Mouse (Mus musculus) stomach, embryonic 16.5 days (tissue): ENCODE measurements around the gene Fmod. TPM values are rescaled to one million over a fixed set of nuclear protein-coding genes. Genes with fewer than 3 reads are reported as not detected.

Experiments
- ATAC-seq: fragments of 200-750 bp; cut with Nextera tagmentation; 2 replicates; pipeline ENCODE4 v1.8.0; 2017; ENCODE audit warnings: moderate number of reproducible peaks, moderate TSS enrichment; ENCODE audit not compliant: insufficient read depth, low FRiP score
- H3K27ac ChIP-seq: fragments of 300-500 bp; sonication (generic); 2 replicates; pipeline ENCODE4 v1.5.1; 2014; ENCODE audit warnings: low read length
- H3K27me3 ChIP-seq: fragments of 300-500 bp; sonication (generic); 2 replicates; pipeline ENCODE4 v1.6.1; 2014; ENCODE audit warnings: low read length, control low read depth, mixed read lengths; ENCODE audit not compliant: control insufficient read depth, insufficient read depth
- H3K36me3 ChIP-seq: fragments of 300-500 bp; sonication (generic); 2 replicates; pipeline ENCODE4 v1.6.1; 2014; ENCODE audit warnings: low read length; ENCODE audit not compliant: control insufficient read depth, insufficient read depth
- H3K4me1 ChIP-seq: fragments of 300-500 bp; sonication (generic); 2 replicates; pipeline ENCODE4 v1.6.1; 2014; ENCODE audit warnings: low read length, control low read depth, mixed read lengths; ENCODE audit not compliant: control insufficient read depth, insufficient read depth
- H3K4me2 ChIP-seq: fragments of 300-500 bp; sonication (generic); 2 replicates; pipeline ENCODE4 v1.6.1; 2014; ENCODE audit warnings: low read depth, low read length, mixed read lengths
- H3K4me3 ChIP-seq: fragments of 300-500 bp; sonication (generic); replicated peaks from 2 replicates; pipeline ENCODE4 v1.5.1; 2014; ENCODE audit warnings: mild to moderate bottlenecking, low read length
- H3K9ac ChIP-seq: fragments of 300-500 bp; sonication (generic); 2 replicates; pipeline ENCODE4 v1.6.1; 2014; ENCODE audit warnings: low read length
- H3K9me3 ChIP-seq: fragments of 300-500 bp; sonication (generic); replicated peaks from 2 replicates; pipeline ENCODE4 v1.6.1; 2016; ENCODE audit warnings: low read length, control low read depth; ENCODE audit not compliant: control insufficient read depth
- WGBS: fragments of 180-500 bp; shearing (Covaris S2); extraction: QIAGEN DNeasy Blood & Tissue Kit; methylation state at CpG from one replicate; pipeline ENCODE4 v1.1.7; 2014; 5-methylcytosine and 5-hydroxymethylcytosine counted together
- polyA plus RNA-seq: library from polyadenylated mRNA; unstranded; fragments of >200 nt; fragmentation: Nextera tagmentation; extraction: Ambion mirVana; gene quantifications from 2 replicates; pipeline ENCODE4 v1.2.1, GENCODE M21; 2015

Gene Fmod
- polyA plus RNA-seq, 1 experiment from 2014 or later = 12.3 TPM

- no peak for ATAC-seq
- no peak overlapping the region for H3K4me2 ChIP-seq
- H3K9ac ChIP-seq = no peak overlapping the region
- no peaks in the 10 kb centered on the region for H3K9me3 ChIP-seq
- WGBS = 68% methylated on average over 2 of the region's 2 CpGs
- H3K27me3 ChIP-seq = no peaks in the 10 kb centered on the region
- H3K4me1 ChIP-seq = 0 out of 2 replicates have a peak, but pooled peaks cover 5% of the 10 kb centered on the region
- no peak overlapping the region for H3K4me3 ChIP-seq
- no peak overlapping the region for H3K27ac ChIP-seq
- no peaks in the 10 kb centered on the region for H3K36me3 ChIP-seq
Measured at GRCm38 (mm10) chr1:134036492-134036891, 562 bp upstream of the Fmod start.

- no peak for ATAC-seq
- H3K36me3 ChIP-seq = no peaks in the 10 kb centered on the region
- WGBS = 83% methylated on average over 4 of the region's 4 CpGs
- H3K27ac ChIP-seq = no peak overlapping the region
- no peak overlapping the region for H3K4me3 ChIP-seq
- H3K9me3 ChIP-seq = no peaks in the 10 kb centered on the region
- H3K4me2 ChIP-seq = no peak overlapping the region
- H3K4me1 ChIP-seq = 0 out of 2 replicates have a peak, but pooled peaks cover 7% of the 10 kb centered on the region
- no peaks in the 10 kb centered on the region for H3K27me3 ChIP-seq
- H3K9ac ChIP-seq = no peak overlapping the region
Measured at GRCm38 (mm10) chr1:134038336-134038735, 1.3 kb downstream of the Fmod start.

GRCm38 (mm10) chr1:134039361-134039760 lies 2.3 kb downstream of the Fmod start:
- WGBS = 72% methylated on average over 2 of the region's 2 CpGs

GRCm38 (mm10) chr1:134041900-134042299 lies 4.8 kb downstream of the Fmod start:
- H3K9ac ChIP-seq = no peak overlapping the region
- no peak overlapping the region for H3K27ac ChIP-seq
- H3K4me1 ChIP-seq = peaks cover 8% of the 10 kb centered on the region; the same call in 1 of the 2 replicates
- no peak for ATAC-seq
- WGBS = 39% methylated on average over 2 of the region's 2 CpGs
- H3K36me3 ChIP-seq = no peaks in the 10 kb centered on the region
- H3K4me3 ChIP-seq = no peak overlapping the region
- H3K27me3 ChIP-seq = no peaks in the 10 kb centered on the region
- H3K9me3 ChIP-seq = no peaks in the 10 kb centered on the region
- H3K4me2 ChIP-seq = no peak overlapping the region

More at GRCm38 (mm10) chr1:134039361-134039760, 2.3 kb downstream of the Fmod start:
- Histone ChIP-seq H3K36me3 (no peaks in the 10 kb centered on the region), H3K9ac (no peak overlapping the region), H3K27ac (no peak overlapping the region), H3K27me3 (no peaks in the 10 kb centered on the region), H3K4me1 (0 out of 2 replicates have a peak, but pooled peaks cover 7% of the 10 kb centered on the region), H3K4me2 (no peak overlapping the region), H3K9me3 (no peaks in the 10 kb centered on the region), H3K4me3 (no peak overlapping the region)
- ATAC-seq = no peak

- H3K27me3 ChIP-seq = no peaks in the 10 kb centered on the region
- H3K4me1 ChIP-seq = peaks cover 8% of the 10 kb centered on the region; the same call in 1 of the 2 replicates
- H3K27ac ChIP-seq = no peak overlapping the region
- H3K9me3 ChIP-seq = no peaks in the 10 kb centered on the region
- H3K36me3 ChIP-seq = no peaks in the 10 kb centered on the region
- peak overlapping the region; percentile 16; the same call in 1 of the 2 replicates for H3K9ac ChIP-seq
- no peak for ATAC-seq
- WGBS = 38% methylated on average over 1 of the region's 1 CpGs
- no peak overlapping the region for H3K4me2 ChIP-seq
- no peak overlapping the region for H3K4me3 ChIP-seq
Measured at GRCm38 (mm10) chr1:134042341-134042740, 5.3 kb downstream of the Fmod start.

GRCm38 (mm10) chr1:134044805-134045204 lies 7.8 kb downstream of the Fmod start:
- Histone ChIP-seq H3K4me2 (no peak overlapping the region), H3K4me1 (peaks cover 8% of the 10 kb centered on the region; the same call in 1 of the 2 replicates), H3K27me3 (no peaks in the 10 kb centered on the region), H3K27ac (no peak overlapping the region), H3K4me3 (no peak overlapping the region), H3K36me3 (no peaks in the 10 kb centered on the region), H3K9ac (no peak overlapping the region), H3K9me3 (no peaks in the 10 kb centered on the region)
- ATAC-seq = no peak
- WGBS = 85% methylated on average over 6 of the region's 6 CpGs

GRCm38 (mm10) chr1:134045971-134046370 lies 8.9 kb downstream of the Fmod start:
- Histone ChIP-seq H3K4me2 (peak overlapping the region; percentile 45), H3K9me3 (no peaks in the 10 kb centered on the region), H3K36me3 (no peaks in the 10 kb centered on the region), H3K27ac (no peak overlapping the region), H3K9ac (peak overlapping the region; percentile 61), H3K27me3 (no peaks in the 10 kb centered on the region), H3K4me1 (peaks cover 8% of the 10 kb centered on the region; the same call in 1 of the 2 replicates), H3K4me3 (peak overlapping the region; percentile 12; the same call in 1 of the 2 replicates)
- ATAC-seq = peak; percentile 71
- 6% methylated on average over 9 of the region's 9 CpGs for WGBS

- H3K27ac ChIP-seq = no peak overlapping the region
- no peaks in the 10 kb centered on the region for H3K9me3 ChIP-seq
- no peaks in the 10 kb centered on the region for H3K36me3 ChIP-seq
- peaks cover 8% of the 10 kb centered on the region; the same call in 1 of the 2 replicates for H3K4me1 ChIP-seq
- H3K4me3 ChIP-seq = no peak overlapping the region
- 26% methylated on average over 23 of the region's 23 CpGs for WGBS
- no peaks in the 10 kb centered on the region for H3K27me3 ChIP-seq
- peak overlapping the region; percentile 45 for H3K4me2 ChIP-seq
- H3K9ac ChIP-seq = peak overlapping the region; percentile 61
- ATAC-seq = no peak
Measured at GRCm38 (mm10) chr1:134046387-134046786, 9.3 kb downstream of the Fmod start.

- Histone ChIP-seq H3K27me3 (no peaks in the 10 kb centered on the region), H3K9me3 (no peaks in the 10 kb centered on the region), H3K9ac (no peak overlapping the region), H3K27ac (no peak overlapping the region), H3K4me1 (peaks cover 6% of the 10 kb centered on the region; the same call in 1 of the 2 replicates), H3K4me3 (no peak overlapping the region), H3K4me2 (no peak overlapping the region), H3K36me3 (no peaks in the 10 kb centered on the region)
- WGBS = 87% methylated on average over 6 of the region's 6 CpGs
- ATAC-seq = no peak
Measured at GRCm38 (mm10) chr1:134047431-134047830, 10.4 kb downstream of the Fmod start.
